Mouse (Mus musculus): Measurements from ENCODE around the gene Gm17657.
A peak's percentile ranks its signal among the peaks of the same experiment; 100 is the strongest.
"Not testable (repeated sequence)": the region's sequence is repeated elsewhere in the genome, so short reads cannot be mapped to it uniquely, and the experiment has no call there.

The Gm17657 gene

DNA sequence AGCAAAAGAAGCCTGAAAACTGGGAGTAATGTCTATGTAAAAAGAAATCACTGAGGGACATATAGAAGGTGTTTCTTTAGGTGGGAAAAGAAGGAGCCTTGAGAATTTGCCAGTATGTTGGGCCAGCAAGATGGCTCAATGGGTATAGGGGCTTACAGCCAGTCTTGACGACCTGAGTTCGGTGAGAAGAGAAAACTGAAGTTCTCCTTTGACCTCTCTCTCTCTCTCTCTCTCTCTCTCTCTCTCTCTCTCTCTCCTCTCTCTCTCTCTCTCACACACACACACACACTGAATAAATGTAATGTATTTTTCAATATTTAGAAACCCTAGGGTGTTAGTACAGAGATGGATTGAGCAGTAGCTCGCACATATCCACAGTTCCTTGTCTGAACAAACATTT is 944 bp downstream of the Gm17657 start:
- no peak for DNase-seq (ENCODE audit: low read depth, low spot score)

DNA sequence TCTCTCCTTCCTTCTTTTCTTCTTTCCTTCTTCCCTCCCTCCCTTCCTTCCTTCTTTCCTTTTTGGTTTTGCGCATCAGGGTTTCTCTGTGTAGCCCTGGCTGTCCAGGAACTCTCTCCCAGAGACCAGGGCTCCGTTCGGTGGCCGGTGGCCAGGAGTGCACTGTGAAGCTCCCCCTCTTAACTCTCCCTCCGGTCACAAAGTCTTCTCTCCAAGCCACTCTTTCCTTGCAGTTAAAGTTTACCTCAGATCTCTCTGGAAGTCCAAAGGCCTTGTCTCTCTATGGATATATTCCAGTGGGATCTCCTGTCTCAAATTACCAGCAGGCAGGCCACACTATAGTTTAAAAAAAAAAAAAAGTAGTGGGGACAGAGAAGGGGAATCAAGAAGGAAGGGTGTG is 4.2 kb downstream of the Gm17657 start:
- no peak for DNase-seq (ENCODE audit: low read depth, low spot score)

- DNase-seq (ENCODE audit: low read depth, low spot score): no peak
These were observed 5.4 kb downstream of the Gm17657 start for GRCm38 (mm10) chr17:29544064-29544463.

- DNase-seq (ENCODE audit: low read depth, low spot score): no peak
These were observed 6.4 kb downstream of the Gm17657 start for GRCm38 (mm10) chr17:29542831-29543690.

- no peak for DNase-seq (ENCODE audit: low read depth, low spot score)
These were observed 8.0 kb downstream of the Gm17657 start for GRCm38 (mm10) chr17:29541419-29541818.

- no peak for DNase-seq (ENCODE audit: low read depth, low spot score)
These were observed 9.0 kb downstream of the Gm17657 start for GRCm38 (mm10) chr17:29540426-29540825.

DNA sequence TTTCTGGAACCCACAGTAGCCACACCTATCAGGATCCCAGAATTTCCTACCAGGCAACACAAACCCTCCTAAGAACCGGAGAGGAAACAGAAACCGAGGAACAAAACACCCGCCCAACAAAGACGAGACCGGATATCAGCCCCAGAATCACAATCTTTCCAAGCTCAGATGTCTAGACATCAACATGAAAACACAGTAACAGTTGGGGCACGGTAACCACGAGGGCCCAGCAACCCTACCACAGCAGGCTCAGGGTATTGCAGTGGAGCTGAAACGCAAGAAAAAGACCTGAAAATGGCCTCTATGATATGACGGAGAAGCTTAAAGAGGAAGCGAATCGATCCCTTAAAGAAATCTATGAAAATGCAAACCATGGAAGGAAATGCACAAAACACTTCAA is 15.6 kb downstream of the Gm17657 start:
- no peak for DNase-seq (ENCODE audit: low read depth, low spot score)

DNA sequence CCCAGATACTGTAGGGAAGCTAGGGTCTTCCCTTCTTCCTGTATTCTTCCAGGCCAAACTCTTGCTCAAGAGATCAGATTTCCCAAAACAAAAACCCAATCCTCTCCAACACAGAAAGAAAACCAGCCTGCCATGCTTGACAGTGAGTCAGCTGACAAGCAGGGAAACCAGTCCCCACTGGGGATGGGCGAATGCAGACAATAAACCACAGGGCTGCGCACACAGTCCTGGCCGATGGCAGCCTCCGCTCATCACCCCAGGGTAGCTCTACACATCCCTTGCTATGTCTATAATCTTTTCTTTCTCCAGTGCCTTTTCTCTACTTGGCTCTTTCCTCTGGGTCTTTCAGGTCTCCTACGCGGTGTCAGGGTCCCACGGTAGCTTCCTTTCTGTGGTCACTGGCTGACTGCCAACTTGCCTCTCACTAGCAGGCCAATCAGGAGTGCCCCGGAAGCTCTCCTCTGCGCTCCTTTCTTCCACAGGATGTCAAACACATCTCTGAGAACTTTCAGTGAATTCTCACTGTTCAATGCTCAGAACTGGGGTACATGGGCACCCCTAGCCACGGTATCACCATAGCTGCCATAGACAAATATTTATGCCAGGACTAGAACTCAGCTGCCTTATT is 17.6 kb downstream of the Gm17657 start:
- no peak for DNase-seq (ENCODE audit: low read depth, low spot score)

DNA sequence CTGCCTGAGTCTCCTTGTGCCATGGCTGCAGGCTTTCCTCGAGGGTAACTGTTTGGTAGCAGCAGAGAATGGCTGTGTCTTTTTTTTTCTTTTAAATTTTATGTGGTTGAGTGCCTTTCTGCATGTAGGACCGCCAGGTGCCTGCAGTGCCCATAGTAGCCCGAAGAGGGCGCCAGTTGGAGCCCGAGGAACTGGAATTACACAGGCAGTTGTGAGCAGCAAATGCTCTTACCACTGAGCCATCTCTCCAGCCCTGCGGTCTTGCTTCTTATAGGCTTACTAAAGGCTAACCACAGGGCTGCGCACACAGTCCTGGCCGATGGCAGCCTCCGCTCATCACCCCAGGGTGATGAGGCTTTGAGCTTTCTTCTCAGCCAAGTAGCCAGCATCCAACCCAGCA is 18.2 kb downstream of the Gm17657 start:
- DNase-seq (ENCODE audit: low read depth, low spot score): no peak

- DNase-seq (ENCODE audit: low read depth, low spot score): no peak
These were observed 18.9 kb downstream of the Gm17657 start for GRCm38 (mm10) chr17:29530508-29530907.

DNA sequence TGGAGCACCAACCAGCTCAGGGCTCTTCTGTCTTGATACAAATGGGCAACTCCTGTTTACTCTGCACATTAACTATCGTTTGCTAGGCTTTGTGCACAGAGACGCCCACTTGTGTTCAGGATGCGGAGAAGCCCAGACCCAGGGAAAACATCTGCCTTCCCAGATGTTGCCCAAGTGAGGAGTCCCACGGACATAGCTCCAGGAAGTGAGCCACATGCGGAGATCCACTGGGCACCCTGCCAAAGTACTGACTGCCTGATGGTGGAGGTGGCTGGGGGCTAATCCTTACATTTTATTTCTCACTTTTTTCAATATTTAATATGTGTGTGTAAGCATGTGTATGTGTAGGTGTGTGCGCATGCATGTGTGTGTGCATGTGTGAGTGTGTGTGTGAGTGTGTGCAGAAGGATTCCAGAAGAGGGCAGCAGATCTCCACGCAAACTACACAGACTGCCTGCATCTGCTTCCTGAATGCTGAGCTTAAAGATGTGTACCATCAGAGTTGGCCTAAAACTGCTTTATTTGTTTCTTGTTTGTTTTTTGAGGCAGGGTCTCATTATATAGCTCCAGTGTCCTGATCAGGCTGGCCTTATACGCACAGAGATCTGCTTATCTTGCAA is 20.8 kb downstream of the Gm17657 start:
- DNase-seq (ENCODE audit: low read depth, low spot score): no peak

- DNase-seq (ENCODE audit: low read depth, low spot score): no peak
These were observed 23.8 kb downstream of the Gm17657 start for GRCm38 (mm10) chr17:29525613-29526012.

DNA sequence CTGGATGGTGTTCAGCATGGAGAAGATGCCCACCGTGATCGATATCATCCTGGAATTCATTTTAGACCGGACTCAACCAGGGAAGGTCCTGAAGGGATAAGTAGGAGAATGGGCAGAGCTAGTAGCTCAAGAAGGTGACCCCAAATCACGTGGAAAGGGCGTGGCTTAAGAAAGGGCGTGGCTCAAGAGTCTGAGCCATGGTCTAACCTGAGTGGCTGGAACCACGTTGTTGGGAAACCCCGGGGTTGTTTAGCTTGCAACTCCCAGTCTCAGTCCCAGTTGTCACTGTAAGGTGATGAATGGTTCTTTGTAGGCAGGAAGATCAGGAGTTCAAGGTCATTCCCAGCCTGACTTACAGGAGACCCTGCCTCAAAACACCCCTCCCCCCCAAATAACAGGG is 29.7 kb downstream of the Gm17657 start:
- DNase-seq (ENCODE audit: low read depth, low spot score): peak; percentile 58

GRCm38 (mm10) chr17:29518665-29519064 is 30.8 kb downstream of the Gm17657 start:
- not testable (repeated sequence) for DNase-seq (ENCODE audit: low read depth, low spot score)

DNA sequence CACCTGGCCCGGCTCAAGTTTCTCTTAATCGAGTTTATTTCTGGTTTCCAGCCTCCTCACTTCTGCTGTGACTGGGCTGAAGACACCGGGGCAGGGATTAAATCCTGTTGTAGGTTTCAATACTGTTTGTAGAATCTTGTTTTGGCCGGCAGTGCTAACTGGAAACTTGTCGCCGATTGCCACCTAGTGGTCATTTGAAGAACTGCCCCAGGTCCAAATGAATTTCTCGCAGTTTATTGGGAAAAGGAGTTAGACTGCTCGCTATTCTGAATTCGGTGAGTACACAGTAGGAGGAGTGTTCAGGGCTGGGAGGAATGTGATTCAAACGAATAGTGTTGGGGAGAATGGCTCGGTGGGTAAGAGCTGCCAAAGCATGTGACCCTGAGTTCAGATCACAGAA is 35.0 kb downstream of the Gm17657 start:
- no peak for DNase-seq (ENCODE audit: low read depth, low spot score)

- DNase-seq (ENCODE audit: low read depth, low spot score): no peak
These were observed 36.3 kb downstream of the Gm17657 start for GRCm38 (mm10) chr17:29513044-29513730.

GRCm38 (mm10) chr17:29510691-29511090 is 38.7 kb downstream of the Gm17657 start:
- no peak for DNase-seq (ENCODE audit: low read depth, low spot score)

DNA sequence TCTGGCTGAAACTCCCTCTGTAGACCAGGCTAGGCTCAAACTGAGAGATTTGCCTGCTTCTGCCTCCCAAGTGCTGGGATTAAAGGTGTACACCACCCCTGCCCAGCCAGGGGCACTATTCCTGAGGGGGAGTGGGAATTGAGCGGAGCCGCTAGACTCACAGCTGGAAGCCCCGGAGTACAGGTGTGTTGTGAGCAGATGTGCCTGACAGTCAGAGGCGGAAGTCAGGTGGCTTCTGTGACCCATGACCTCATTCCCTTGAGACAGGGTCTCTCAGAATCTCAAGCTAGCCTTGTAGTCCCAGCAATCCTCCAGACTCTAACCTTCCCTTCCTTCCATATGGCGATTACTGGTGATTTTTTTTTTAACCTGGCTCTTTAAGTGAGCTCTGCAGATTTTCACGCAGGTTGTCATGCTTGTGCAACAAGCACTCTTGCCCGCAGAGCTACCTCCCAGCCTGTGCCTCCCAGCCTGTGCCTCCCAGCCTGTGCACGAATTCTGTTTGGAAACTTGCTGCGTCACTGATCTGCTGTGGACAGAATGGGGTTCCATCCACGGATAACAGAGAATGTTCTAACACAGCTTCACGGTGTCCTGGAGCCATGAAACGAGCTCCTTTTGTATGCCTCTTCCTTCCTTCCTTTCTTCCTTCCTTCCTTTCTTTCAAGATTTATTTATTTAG is 40.4 kb downstream of the Gm17657 start:
- DNase-seq (ENCODE audit: low read depth, low spot score): no peak

DNA sequence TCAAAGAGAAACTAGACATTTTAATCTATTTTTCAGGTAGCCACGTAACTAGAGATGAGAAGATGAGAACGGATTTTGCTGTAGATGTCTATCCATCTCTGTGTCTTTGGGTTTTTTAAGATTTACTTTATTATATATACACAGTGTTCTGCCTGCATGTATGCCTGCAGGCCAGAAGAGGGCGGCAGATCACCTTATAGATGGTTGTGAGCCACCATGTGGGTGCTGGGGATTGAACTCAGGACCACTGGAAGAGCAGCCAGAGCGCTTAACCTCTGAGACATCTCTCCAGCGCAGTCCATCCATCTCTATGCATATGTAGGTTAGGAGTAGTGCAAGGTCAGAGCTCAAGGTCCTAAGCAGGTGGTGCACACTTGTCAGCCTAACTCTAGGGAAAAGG is 45.7 kb downstream of the Gm17657 start:
- DNase-seq (ENCODE audit: low read depth, low spot score): no peak

DNA sequence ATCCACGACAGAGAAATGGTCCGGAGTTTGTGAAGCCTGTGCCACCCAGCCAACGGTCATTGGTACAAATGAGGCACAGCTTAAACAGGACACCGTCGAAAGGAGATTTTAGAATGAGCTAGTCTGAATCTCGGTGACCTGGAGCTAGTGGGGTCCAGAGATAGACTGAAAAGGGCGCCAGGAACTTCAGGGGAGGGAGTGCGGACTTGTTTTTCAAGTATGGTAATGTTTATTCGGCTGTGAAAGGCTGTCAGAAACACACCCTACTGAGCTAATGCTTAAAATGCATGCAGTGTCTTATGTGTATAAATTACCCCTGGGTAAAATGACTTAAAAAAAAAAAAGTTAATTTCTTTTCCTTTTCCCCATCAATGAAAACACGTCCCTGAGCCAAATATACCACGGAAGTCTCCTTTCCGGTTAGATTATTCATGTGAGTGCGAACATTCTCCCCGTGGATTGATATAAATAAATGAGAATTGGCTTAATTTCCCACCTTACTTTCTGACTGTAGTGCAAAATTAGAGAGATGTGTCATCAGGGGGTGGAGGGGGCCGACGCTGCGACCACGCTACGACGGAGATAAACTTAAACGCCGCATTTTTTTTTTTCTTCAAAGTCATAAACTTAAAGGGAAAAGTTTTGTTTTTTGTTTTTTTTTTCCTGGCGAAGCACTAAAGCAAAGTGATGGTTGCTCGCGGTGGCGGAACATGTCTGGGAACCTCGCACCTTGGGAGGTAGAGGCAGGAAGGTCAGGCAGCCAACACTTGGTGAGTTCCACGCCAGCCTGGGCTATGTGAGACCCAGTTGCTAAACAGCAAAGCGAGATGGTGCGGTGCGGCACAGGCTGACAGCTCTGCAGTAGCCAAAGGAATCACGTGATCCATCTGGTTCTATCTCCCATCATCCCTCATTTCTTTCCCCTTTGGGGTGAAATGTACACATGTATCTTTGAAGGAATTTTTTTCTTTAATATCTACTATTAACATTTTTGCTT is 46.5 kb downstream of the Gm17657 start:
- DNase-seq (ENCODE audit: low read depth, low spot score): no peak

All from WW6 (cell line).